24 mouse cellular contexts compared by ENCODE assay signal in the genomic region with DNA sequence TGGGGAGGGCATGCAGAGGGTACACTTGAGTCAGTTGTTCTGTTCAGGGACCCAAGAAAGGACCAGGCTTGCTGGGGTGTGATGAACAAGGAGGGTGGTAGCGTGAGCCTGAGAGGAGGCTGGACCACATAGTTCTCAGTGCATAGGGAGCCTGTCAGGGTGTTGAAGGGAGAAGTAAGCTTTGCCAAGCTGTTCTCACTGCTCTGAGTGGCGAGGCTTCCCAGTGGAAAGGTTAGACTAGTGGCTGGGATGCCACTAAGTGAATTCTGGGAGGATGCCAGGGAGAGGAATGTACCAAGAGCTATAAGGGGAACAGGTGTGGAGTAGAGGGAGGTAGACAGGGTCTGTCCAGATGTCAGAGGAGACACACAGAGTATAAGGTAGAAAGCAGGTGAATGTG.
DNase-seq lines count a peak whose midpoint lies in the region; ATAC-seq and TF ChIP-seq lines count a peak whose summit lies in the region.
"Had no signal": no experiment of that assay in that cellular context is flagged by ENCODE, and none has a peak within 500 bp of the region (broad histone marks: within the 10 kb centered on the region; RNA-seq: fewer than 3 reads in every experiment).

No protein-coding gene starts in this region.

- no peaks in the 10 kb centered on the region for H3K27me3 ChIP-seq in heart, embryonic 15.5 days
- H3K27me3 ChIP-seq in liver, embryonic 13.5 days = no peaks in the 10 kb centered on the region
- H3K27me3 ChIP-seq in liver, postnatal 0 days (ENCODE audit: insufficient read depth, low read length) = no peaks in the 10 kb centered on the region
- H3K27me3 ChIP-seq: forebrain, embryonic 13.5 days had no signal

- no peaks in the 10 kb centered on the region for H3K36me3 ChIP-seq in heart, embryonic 15.5 days
- no peaks in the 10 kb centered on the region for H3K36me3 ChIP-seq in liver, embryonic 13.5 days
- H3K36me3 ChIP-seq in liver, postnatal 0 days (replicated peaks; ENCODE audit: insufficient read depth, low read length) = no peaks in the 10 kb centered on the region

- no peak for DNase-seq in heart, adult 9 months (ENCODE audit: low spot score in 2 of 2)
- peak; percentile 17 for DNase-seq in heart, postnatal 4 days
- DNase-seq in heart, postnatal 14 days = no peak
- DNase-seq in liver, embryonic 13.5 days = no peak
- no peak for DNase-seq in liver, postnatal 0 days
- no peak for DNase-seq in adrenal gland, adult 8-10 months
- DNase-seq: adrenal gland, postnatal 10 days; adrenal gland, postnatal 36 days; cerebellum, adult 18-20 months; cerebellum, adult 9-10 months; cerebellum, postnatal 14 days; gastrocnemius, postnatal 10 days; gastrocnemius, postnatal 36 days; kidney, adult 18-20 months had no signal

- intact Hi-C loops in heart, postnatal 14 days (cut with DNase I) = no loop called here

- TF ChIP-seq CTCF in liver, postnatal 0 days (IDR thresholded peaks at IDR 0.05; ENCODE audit: low read depth) = no peak

- H3K27ac ChIP-seq in heart, embryonic 15.5 days = no peak overlapping the region
- no peak overlapping the region for H3K27ac ChIP-seq in liver, embryonic 13.5 days
- no peak overlapping the region for H3K27ac ChIP-seq in liver, postnatal 0 days (ENCODE audit: low read depth)
- H3K27ac ChIP-seq: forebrain, embryonic 10.5 days; forebrain, embryonic 13.5 days; hindbrain, embryonic 14.5 days; hindbrain, postnatal 0 days had no signal

- H3K4me1 ChIP-seq in heart, embryonic 15.5 days (replicated peaks) = peaks cover 34% of the 10 kb centered on the region
- no peaks in the 10 kb centered on the region for H3K4me1 ChIP-seq in liver, embryonic 13.5 days (replicated peaks)
- H3K4me1 ChIP-seq in liver, postnatal 0 days (ENCODE audit: insufficient read depth) = no peaks in the 10 kb centered on the region

- no peak overlapping the region for H3K4me3 ChIP-seq in heart, embryonic 15.5 days
- H3K4me3 ChIP-seq in liver, embryonic 13.5 days (replicated peaks) = no peak overlapping the region
- no peak overlapping the region for H3K4me3 ChIP-seq in liver, postnatal 0 days (ENCODE audit: low read depth, low read length)
- H3K4me3 ChIP-seq: forebrain, embryonic 10.5 days; forebrain, embryonic 13.5 days had no signal

- no peak overlapping the region for H3K9ac ChIP-seq in heart, embryonic 15.5 days
- H3K9ac ChIP-seq in liver, embryonic 13.5 days = no peak overlapping the region
- H3K9ac ChIP-seq in liver, postnatal 0 days (replicated peaks) = no peak overlapping the region
- H3K9ac ChIP-seq: forebrain, embryonic 13.5 days; hindbrain, embryonic 14.5 days had no signal

- H3K9me3 ChIP-seq in heart, embryonic 15.5 days (replicated peaks) = no peaks in the 10 kb centered on the region
- no peaks in the 10 kb centered on the region for H3K9me3 ChIP-seq in liver, embryonic 13.5 days (replicated peaks)
- no peaks in the 10 kb centered on the region for H3K9me3 ChIP-seq in liver, postnatal 0 days (ENCODE audit: low read length)
- H3K9me3 ChIP-seq: forebrain, embryonic 10.5 days; forebrain, embryonic 13.5 days had no signal

- no peak for TF ChIP-seq EP300 in liver, postnatal 0 days (IDR thresholded peaks at IDR 0.05; ENCODE audit: low read depth)

- H3K4me2 ChIP-seq in heart, embryonic 15.5 days = no peak overlapping the region
- H3K4me2 ChIP-seq in liver, embryonic 13.5 days = no peak overlapping the region
- H3K4me2 ChIP-seq in liver, postnatal 0 days (ENCODE audit: low read depth, low read length) = no peak overlapping the region
- H3K4me2 ChIP-seq: forebrain, embryonic 13.5 days; hindbrain, embryonic 14.5 days had no signal

- WGBS in heart, embryonic 15.5 days = 58% methylated on average over 2 of the region's 2 CpGs
- 64% methylated on average over 2 of the region's 2 CpGs for WGBS in liver, embryonic 13.5 days (ENCODE audit: insufficient replicate concordance)
- WGBS in liver, postnatal 0 days (ENCODE audit: insufficient replicate concordance) = 87% methylated on average over 2 of the region's 2 CpGs

- peak; percentile 67; the same call in 1 of the 2 replicates for ATAC-seq in heart, embryonic 15.5 days (replicated peaks; ENCODE audit: insufficient number of reproducible peaks, insufficient read depth, low FRiP score, low read depth)
- 0 out of 2 replicates have a peak, but pooled peaks have one; percentile 29 for ATAC-seq in liver, embryonic 13.5 days (ENCODE audit: low read depth)
- ATAC-seq in liver, postnatal 0 days = no peak
- ATAC-seq: activated CD4-positive, CD25-positive, alpha-beta regulatory T cell, adult 4 months; CD4-positive, CD25-positive, alpha-beta regulatory T cell, adult 4 months; forebrain, embryonic 13.5 days; forebrain, embryonic 16.5 days; inflammation-experienced regulatory T-cells, adult 6 months; intestine, embryonic 16.5 days had no signal
